Mouse (Mus musculus): Measurements from ENCODE around the gene Robo4. TPM values are rescaled to one million over a fixed set of nuclear protein-coding genes. Genes with fewer than 3 reads are reported as not detected.

Gene Robo4
- polyA plus RNA-seq, 1 experiment from 2014 or later, result not detected

- 93% methylated on average over 6 of the region's 6 CpGs for WGBS (ENCODE audit: missing documents)
- Histone ChIP-seq H3K27ac (no peak overlapping the region), H3K4me3 (ENCODE audit: inconsistent target) (no peak overlapping the region)
These were observed 18.5 kb upstream of the Robo4 start for GRCm38 (mm10) chr9:37383161-37383560.

GRCm38 (mm10) chr9:37384284-37385182, 17.2 kb upstream of the Robo4 start:
- Histone ChIP-seq H3K79me2 (ENCODE audit: inconsistent target) (no peaks in the 10 kb centered on the region), H3K27ac (no peak overlapping the region), H3K36me3 (ENCODE audit: inconsistent target) (no peaks in the 10 kb centered on the region), H3K4me3 (ENCODE audit: inconsistent target) (no peak overlapping the region)
- WGBS (ENCODE audit: missing documents), result 7% methylated on average over 54 of the region's 54 CpGs

More at GRCm38 (mm10) chr9:37383161-37383560, 18.5 kb upstream of the Robo4 start:
- Histone ChIP-seq H3K79me2 (ENCODE audit: inconsistent target) (no peaks in the 10 kb centered on the region), H3K36me3 (ENCODE audit: inconsistent target) (no peaks in the 10 kb centered on the region)

- WGBS (ENCODE audit: missing documents), result 88% methylated on average over 2 of the region's 2 CpGs
- Histone ChIP-seq H3K27ac (no peak overlapping the region), H3K36me3 (ENCODE audit: inconsistent target) (no peaks in the 10 kb centered on the region), H3K79me2 (ENCODE audit: inconsistent target) (no peaks in the 10 kb centered on the region), H3K4me3 (ENCODE audit: inconsistent target) (no peak overlapping the region)
These were observed 10.8 kb upstream of the Robo4 start for GRCm38 (mm10) chr9:37390891-37391290.

- Histone ChIP-seq H3K79me2 (ENCODE audit: inconsistent target) (no peaks in the 10 kb centered on the region), H3K4me3 (ENCODE audit: inconsistent target) (no peak overlapping the region), H3K36me3 (ENCODE audit: inconsistent target) (no peaks in the 10 kb centered on the region), H3K27ac (no peak overlapping the region)
- 93% methylated on average over 2 of the region's 2 CpGs for WGBS (ENCODE audit: missing documents)
These were observed 9.6 kb upstream of the Robo4 start for GRCm38 (mm10) chr9:37392071-37392470.

- Histone ChIP-seq H3K36me3 (ENCODE audit: inconsistent target) (no peaks in the 10 kb centered on the region), H3K4me3 (ENCODE audit: inconsistent target) (no peak overlapping the region), H3K27ac (no peak overlapping the region), H3K79me2 (ENCODE audit: inconsistent target) (no peaks in the 10 kb centered on the region)
- WGBS (ENCODE audit: missing documents), result 82% methylated on average over 8 of the region's 8 CpGs
These were observed 8.1 kb upstream of the Robo4 start for GRCm38 (mm10) chr9:37393482-37394131.

GRCm38 (mm10) chr9:37400585-37400984, 1.1 kb upstream of the Robo4 start:
- no peaks in the 10 kb centered on the region for H3K79me2 ChIP-seq (ENCODE audit: inconsistent target)
- no peak overlapping the region for H3K27ac ChIP-seq
- no peak overlapping the region for H3K4me3 ChIP-seq (ENCODE audit: inconsistent target)
- 100% methylated on average over 2 of the region's 2 CpGs for WGBS (ENCODE audit: missing documents)
- H3K36me3 ChIP-seq (ENCODE audit: inconsistent target), result no peaks in the 10 kb centered on the region

GRCm38 (mm10) chr9:37402501-37402900, 804 bp downstream of the Robo4 start:
- H3K79me2 ChIP-seq (ENCODE audit: inconsistent target), result no peaks in the 10 kb centered on the region
- H3K36me3 ChIP-seq (ENCODE audit: inconsistent target), result no peaks in the 10 kb centered on the region
- 55% methylated on average over 7 of the region's 7 CpGs for WGBS (ENCODE audit: missing documents)
- H3K4me3 ChIP-seq (ENCODE audit: inconsistent target), result no peak overlapping the region
- H3K27ac ChIP-seq, result no peak overlapping the region

GRCm38 (mm10) chr9:37403011-37403410, 1.3 kb downstream of the Robo4 start:
- H3K27ac ChIP-seq, result no peak overlapping the region
- H3K36me3 ChIP-seq (ENCODE audit: inconsistent target), result no peaks in the 10 kb centered on the region
- H3K79me2 ChIP-seq (ENCODE audit: inconsistent target), result no peaks in the 10 kb centered on the region
- no peak overlapping the region for H3K4me3 ChIP-seq (ENCODE audit: inconsistent target)
- WGBS (ENCODE audit: missing documents), result 77% methylated on average over 7 of the region's 7 CpGs

GRCm38 (mm10) chr9:37406372-37406771, 4.7 kb downstream of the Robo4 start:
- 0% methylated on average over 1 of the region's 1 CpGs for WGBS (ENCODE audit: missing documents)
- Histone ChIP-seq H3K27ac (no peak overlapping the region), H3K79me2 (ENCODE audit: inconsistent target) (no peaks in the 10 kb centered on the region), H3K36me3 (ENCODE audit: inconsistent target) (no peaks in the 10 kb centered on the region), H3K4me3 (ENCODE audit: inconsistent target) (no peak overlapping the region)

- Histone ChIP-seq H3K27ac (no peak overlapping the region), H3K4me3 (ENCODE audit: inconsistent target) (no peak overlapping the region), H3K79me2 (ENCODE audit: inconsistent target) (no peaks in the 10 kb centered on the region), H3K36me3 (ENCODE audit: inconsistent target) (no peaks in the 10 kb centered on the region)
- WGBS (ENCODE audit: missing documents), result 90% methylated on average over 19 of the region's 19 CpGs
These were observed 6.3 kb downstream of the Robo4 start for GRCm38 (mm10) chr9:37407850-37408502.

- no peak overlapping the region for H3K27ac ChIP-seq
- H3K79me2 ChIP-seq (ENCODE audit: inconsistent target), result no peaks in the 10 kb centered on the region
- 90% methylated on average over 8 of the region's 8 CpGs for WGBS (ENCODE audit: missing documents)
- H3K4me3 ChIP-seq (ENCODE audit: inconsistent target), result no peak overlapping the region
- no peaks in the 10 kb centered on the region for H3K36me3 ChIP-seq (ENCODE audit: inconsistent target)
These were observed 8.2 kb downstream of the Robo4 start for GRCm38 (mm10) chr9:37409698-37410445.

GRCm38 (mm10) chr9:37412989-37413388, 11.3 kb downstream of the Robo4 start:
- Histone ChIP-seq H3K79me2 (ENCODE audit: inconsistent target) (no peaks in the 10 kb centered on the region), H3K27ac (no peak overlapping the region), H3K4me3 (ENCODE audit: inconsistent target) (no peak overlapping the region), H3K36me3 (ENCODE audit: inconsistent target) (no peaks in the 10 kb centered on the region)
- WGBS (ENCODE audit: missing documents), result 77% methylated on average over 3 of the region's 3 CpGs

GRCm38 (mm10) chr9:37414666-37415065, 13.0 kb downstream of the Robo4 start:
- 89% methylated on average over 3 of the region's 3 CpGs for WGBS (ENCODE audit: missing documents)

GRCm38 (mm10) chr9:37418791-37419190, 17.1 kb downstream of the Robo4 start:
- WGBS (ENCODE audit: missing documents), result 78% methylated on average over 4 of the region's 4 CpGs
- no peak overlapping the region for H3K27ac ChIP-seq

More at GRCm38 (mm10) chr9:37414666-37415065, 13.0 kb downstream of the Robo4 start:
- Histone ChIP-seq H3K79me2 (ENCODE audit: inconsistent target) (no peaks in the 10 kb centered on the region), H3K27ac (no peak overlapping the region), H3K4me3 (ENCODE audit: inconsistent target) (no peak overlapping the region), H3K36me3 (ENCODE audit: inconsistent target) (no peaks in the 10 kb centered on the region)

More at GRCm38 (mm10) chr9:37418791-37419190, 17.1 kb downstream of the Robo4 start:
- Histone ChIP-seq H3K4me3 (ENCODE audit: inconsistent target) (no peak overlapping the region), H3K79me2 (ENCODE audit: inconsistent target) (no peaks in the 10 kb centered on the region), H3K36me3 (ENCODE audit: inconsistent target) (no peaks in the 10 kb centered on the region)

Measured in macrophage (primary cell).